Mouse (Mus musculus): ENCODE data around the gene Rab30.

- TF ChIP-seq POLR2A (IDR thresholded peaks at IDR 0.05; ENCODE audit: extremely low read depth, insufficient read depth, low read length), result no peak
- no peak for TF ChIP-seq CTCF (IDR thresholded peaks at IDR 0.05; ENCODE audit: extremely low read depth, insufficient read depth, low read length)
Measured at GRCm38 (mm10) chr7:92886801-92887200, 145.4 kb downstream of the Rab30 start.
